Mouse (Mus musculus) neural tube, embryonic 15.5 days (tissue): ENCODE measurements around the gene Saysd1. TPM values are rescaled to one million over a fixed set of nuclear protein-coding genes. Genes with fewer than 3 reads are reported as not detected.

Experiments used
- ATAC-seq: fragments of 200-750 bp; cut with Nextera tagmentation; 2 replicates; pipeline ENCODE4 v1.8.0; 2017; ENCODE audit warnings: mild to moderate bottlenecking, moderate TSS enrichment, moderate library complexity; ENCODE audit not compliant: low FRiP score
- H3K27ac ChIP-seq: fragments of 300-500 bp; sonication (generic); replicated peaks from 2 replicates; pipeline ENCODE4 v1.5.1; 2015; ENCODE audit warnings: mild to moderate bottlenecking, inconsistent platforms
- H3K27me3 ChIP-seq: fragments of 300-500 bp; sonication (generic); replicated peaks from 2 replicates; pipeline ENCODE4 v1.6.1; 2015; ENCODE audit warnings: inconsistent platforms
- H3K36me3 ChIP-seq: fragments of 300-500 bp; sonication (generic); 2 replicates; pipeline ENCODE4 v1.6.1; 2015; ENCODE audit warnings: inconsistent platforms
- H3K4me1 ChIP-seq: fragments of 300-500 bp; sonication (generic); 2 replicates; pipeline ENCODE4 v1.6.1; 2015; ENCODE audit warnings: inconsistent platforms
- H3K4me2 ChIP-seq: fragments of 300-500 bp; sonication (generic); 2 replicates; pipeline ENCODE4 v1.6.1; 2015; ENCODE audit warnings: inconsistent platforms, mild to moderate bottlenecking, moderate library complexity
- H3K4me3 ChIP-seq: fragments of 300-500 bp; sonication (generic); replicated peaks from 2 replicates; pipeline ENCODE4 v1.5.1; 2015; ENCODE audit warnings: mild to moderate bottlenecking, inconsistent platforms
- H3K9ac ChIP-seq: fragments of 300-500 bp; sonication (generic); replicated peaks from 2 replicates; pipeline ENCODE4 v1.6.1; 2015; ENCODE audit warnings: mild to moderate bottlenecking, inconsistent platforms
- H3K9me3 ChIP-seq: fragments of 300-500 bp; sonication (generic); replicated peaks from 2 replicates; pipeline ENCODE4 v1.6.1; 2016; ENCODE audit warnings: inconsistent platforms
- WGBS: fragments of 180-500 bp; shearing (Covaris S2); methylation state at CpG from one replicate; pipeline ENCODE4 v1.1.7; 2015; ENCODE audit warnings: mixed read lengths; 5-methylcytosine and 5-hydroxymethylcytosine counted together
- polyA plus RNA-seq: library from polyadenylated mRNA; unstranded; fragments of >200 nt; fragmentation: Nextera tagmentation; extraction: Ambion mirVana; gene quantifications from 2 replicates; pipeline ENCODE4 v1.2.1, GENCODE M21; 2015

Saysd1 gene
- polyA plus RNA-seq, 1 experiment from 2014 or later: 11.9 TPM

DNA sequence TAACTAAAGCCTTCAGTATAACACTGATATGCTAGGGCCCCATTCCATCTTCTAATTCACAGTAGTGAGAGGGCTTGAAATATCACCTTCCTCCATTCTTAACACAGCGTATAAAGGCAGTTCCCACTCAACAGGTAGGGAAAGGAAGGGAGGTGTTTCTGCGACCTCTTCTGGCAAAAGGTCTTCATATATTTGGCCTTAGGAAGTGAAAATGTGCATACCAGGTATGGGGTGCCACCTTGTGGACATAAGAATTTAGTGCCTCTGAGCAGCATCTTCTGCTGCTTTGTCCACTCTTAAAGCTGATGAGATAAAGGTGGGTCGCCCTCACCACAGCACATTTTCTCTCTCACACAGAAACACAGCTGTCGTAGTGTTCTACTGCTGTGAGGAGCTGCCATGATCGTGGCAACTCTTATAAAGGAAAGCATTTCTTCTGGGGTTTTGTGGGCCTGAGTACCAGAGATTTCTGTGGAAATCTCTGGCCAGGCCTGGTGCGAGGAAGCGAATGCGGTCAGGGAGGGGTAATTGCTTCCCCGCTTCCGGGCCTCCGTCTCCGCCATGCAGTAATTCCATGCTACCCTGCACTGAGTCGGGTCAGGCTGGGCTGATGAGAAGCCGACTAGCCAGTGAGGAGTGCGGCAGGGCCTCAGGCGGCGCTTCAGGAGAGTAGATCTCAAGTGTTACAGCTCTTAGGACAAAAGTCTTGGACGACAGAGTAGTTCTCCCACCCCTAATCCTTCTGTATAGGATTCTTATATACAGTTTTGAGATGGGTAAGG lies 70.8 kb downstream of the Saysd1 start:
- 0 out of 2 replicates have a peak overlapping the region, but pooled peaks have one; percentile 2 for H3K9ac ChIP-seq
- WGBS: 41% methylated on average over 18 of the region's 18 CpGs
- no peaks in the 10 kb centered on the region for H3K9me3 ChIP-seq
- H3K4me2 ChIP-seq: no peak overlapping the region
- H3K4me3 ChIP-seq: no peak overlapping the region
- peak; percentile 84 for ATAC-seq
- H3K4me1 ChIP-seq: peaks cover 7% of the 10 kb centered on the region; the same call in 1 of the 2 replicates
- no peaks in the 10 kb centered on the region for H3K27me3 ChIP-seq
- H3K36me3 ChIP-seq: no peaks in the 10 kb centered on the region
- H3K27ac ChIP-seq: no peak overlapping the region

DNA sequence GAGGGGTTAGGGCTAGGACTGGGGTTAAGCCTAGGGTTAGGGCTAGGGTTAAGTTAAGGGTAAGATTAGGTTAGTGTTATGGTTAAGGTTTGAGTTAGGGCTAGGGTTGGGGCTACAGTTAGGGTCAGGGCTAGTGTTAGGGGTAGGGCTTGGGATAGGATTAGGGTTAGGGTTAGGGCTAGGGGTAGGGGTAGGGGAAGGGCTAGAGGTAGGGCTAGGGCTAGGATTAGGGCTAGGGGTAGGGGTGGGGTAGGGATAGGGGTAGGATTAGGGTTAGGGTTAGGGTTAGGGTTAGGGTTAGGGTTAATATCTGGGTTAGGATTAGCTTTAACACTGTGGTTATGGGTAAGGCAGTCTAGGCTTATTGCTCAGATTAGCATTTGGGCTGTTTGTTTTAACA lies 73.6 kb downstream of the Saysd1 start:
- H3K4me1 ChIP-seq: peaks cover 7% of the 10 kb centered on the region; the same call in 1 of the 2 replicates
- no peak overlapping the region for H3K4me3 ChIP-seq
- no peak overlapping the region for H3K27ac ChIP-seq
- no peaks in the 10 kb centered on the region for H3K36me3 ChIP-seq
- ATAC-seq: no peak
- no peak overlapping the region for H3K9ac ChIP-seq
- H3K4me2 ChIP-seq: no peak overlapping the region
- no peaks in the 10 kb centered on the region for H3K27me3 ChIP-seq
- no peaks in the 10 kb centered on the region for H3K9me3 ChIP-seq

DNA sequence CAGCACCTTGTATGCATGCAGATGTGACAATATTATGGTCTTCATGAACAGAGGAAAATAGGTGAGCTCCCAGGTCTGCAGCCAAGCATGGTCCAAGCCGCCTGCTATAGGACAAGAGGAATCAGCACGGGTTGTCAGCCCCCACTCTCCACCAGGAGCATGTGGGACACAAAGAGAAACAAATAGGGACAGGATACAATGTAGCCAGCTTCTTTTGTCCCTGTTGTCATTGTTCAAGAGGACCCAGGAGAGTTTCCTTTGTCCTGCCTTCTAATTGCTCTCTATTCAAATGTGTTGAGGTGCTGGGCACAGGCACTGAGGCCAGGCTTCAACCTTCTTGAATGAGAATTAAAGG lies 89.9 kb downstream of the Saysd1 start:
- Histone ChIP-seq H3K9ac (no peak overlapping the region), H3K27me3 (no peaks in the 10 kb centered on the region), H3K9me3 (no peaks in the 10 kb centered on the region), H3K36me3 (no peaks in the 10 kb centered on the region), H3K4me2 (no peak overlapping the region), H3K4me1 (peaks cover 10% of the 10 kb centered on the region), H3K4me3 (no peak overlapping the region), H3K27ac (peak overlapping the region; percentile 73)
- ATAC-seq: peak; percentile 69
- WGBS: 10% methylated on average over 2 of the region's 2 CpGs

DNA sequence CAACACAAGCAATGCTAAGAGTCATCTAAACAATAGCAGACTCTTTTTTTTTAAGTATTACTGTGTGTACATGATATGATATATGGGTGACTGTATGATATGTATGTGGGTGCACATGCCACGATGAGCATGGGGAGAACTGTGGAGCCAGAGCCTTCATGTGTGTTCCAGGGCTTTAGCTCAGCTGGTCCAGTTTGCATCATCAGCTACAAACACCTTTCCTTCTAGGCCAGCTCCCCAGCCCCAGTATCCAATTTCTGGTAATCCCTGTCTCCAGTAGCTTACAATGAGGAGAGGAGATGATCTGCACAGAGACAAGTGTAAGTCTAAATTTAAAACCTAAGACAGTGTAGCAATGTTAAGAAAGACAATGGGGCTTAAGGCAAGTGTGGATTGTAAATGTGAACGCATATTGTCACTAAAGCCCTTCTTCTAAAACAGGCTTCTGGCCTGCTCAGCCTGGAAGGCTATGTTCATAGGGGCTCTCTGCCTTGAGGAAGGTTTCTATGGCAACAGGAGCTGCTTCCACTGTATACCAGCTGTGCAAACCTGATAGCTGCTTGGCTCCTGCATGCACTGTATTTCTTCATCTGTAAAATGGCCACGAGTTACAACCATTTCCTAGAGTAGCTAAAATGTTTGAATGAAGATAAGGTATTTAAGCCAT lies 90.4 kb downstream of the Saysd1 start:
- ATAC-seq: peak; percentile 97
- Histone ChIP-seq H3K4me1 (peaks cover 10% of the 10 kb centered on the region), H3K4me2 (no peak overlapping the region), H3K36me3 (no peaks in the 10 kb centered on the region), H3K9ac (no peak overlapping the region), H3K4me3 (no peak overlapping the region), H3K27me3 (no peaks in the 10 kb centered on the region), H3K27ac (peak overlapping the region; percentile 73), H3K9me3 (no peaks in the 10 kb centered on the region)
- 36% methylated on average over 3 of the region's 3 CpGs for WGBS

DNA sequence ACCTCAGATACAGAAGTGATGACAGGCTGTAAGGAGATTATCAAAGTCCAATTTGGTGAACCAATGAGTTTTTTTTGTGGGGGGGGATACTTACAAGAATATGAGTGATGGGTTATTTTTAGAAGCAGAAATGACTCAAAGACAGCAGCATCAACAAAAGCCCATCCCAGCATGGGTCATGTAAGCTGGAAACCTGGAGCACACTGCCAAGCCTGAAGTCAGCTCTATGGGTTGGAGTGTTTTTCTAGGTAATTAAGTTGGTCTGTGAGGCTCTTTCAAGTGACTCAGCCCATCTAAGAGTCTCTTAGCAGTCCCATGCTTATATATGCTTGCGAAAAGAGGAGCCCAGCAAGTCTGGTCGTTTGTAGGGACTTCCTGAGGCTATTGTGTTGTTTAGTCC lies 91.0 kb downstream of the Saysd1 start:
- no peak overlapping the region for H3K4me2 ChIP-seq
- H3K27me3 ChIP-seq: no peaks in the 10 kb centered on the region
- H3K9me3 ChIP-seq: no peaks in the 10 kb centered on the region
- peaks cover 10% of the 10 kb centered on the region for H3K4me1 ChIP-seq
- H3K27ac ChIP-seq: peak overlapping the region; percentile 73
- H3K9ac ChIP-seq: no peak overlapping the region
- no peak overlapping the region for H3K4me3 ChIP-seq
- WGBS: 43% methylated on average over 2 of the region's 2 CpGs
- ATAC-seq: no peak
- H3K36me3 ChIP-seq: no peaks in the 10 kb centered on the region

DNA sequence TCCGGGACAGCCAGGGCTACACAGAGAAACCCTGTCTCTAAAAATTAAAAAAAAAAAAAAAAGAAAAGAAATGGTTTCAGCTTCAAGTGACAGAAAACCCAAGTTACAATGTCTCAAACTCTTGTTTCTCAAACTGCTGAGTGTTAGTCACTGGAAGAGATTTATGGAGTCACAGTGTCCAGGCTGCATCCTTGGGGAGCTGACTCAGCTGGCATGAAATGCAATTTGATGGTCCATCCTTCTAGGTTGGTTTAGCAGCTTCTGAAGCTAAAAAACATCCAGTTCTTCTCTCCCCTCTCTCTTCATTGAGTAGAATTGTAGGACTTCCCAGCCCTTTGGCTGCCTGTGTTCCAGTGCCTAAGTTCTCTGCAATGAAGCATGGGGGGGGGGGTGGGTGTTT lies 94.3 kb downstream of the Saysd1 start:
- Histone ChIP-seq H3K9me3 (no peaks in the 10 kb centered on the region), H3K4me1 (peaks cover 10% of the 10 kb centered on the region), H3K4me2 (no peak overlapping the region), H3K27me3 (no peaks in the 10 kb centered on the region), H3K4me3 (no peak overlapping the region), H3K27ac (no peak overlapping the region), H3K9ac (no peak overlapping the region), H3K36me3 (no peaks in the 10 kb centered on the region)
- 100% methylated on average over 1 of the region's 1 CpGs for WGBS
- ATAC-seq: no peak

DNA sequence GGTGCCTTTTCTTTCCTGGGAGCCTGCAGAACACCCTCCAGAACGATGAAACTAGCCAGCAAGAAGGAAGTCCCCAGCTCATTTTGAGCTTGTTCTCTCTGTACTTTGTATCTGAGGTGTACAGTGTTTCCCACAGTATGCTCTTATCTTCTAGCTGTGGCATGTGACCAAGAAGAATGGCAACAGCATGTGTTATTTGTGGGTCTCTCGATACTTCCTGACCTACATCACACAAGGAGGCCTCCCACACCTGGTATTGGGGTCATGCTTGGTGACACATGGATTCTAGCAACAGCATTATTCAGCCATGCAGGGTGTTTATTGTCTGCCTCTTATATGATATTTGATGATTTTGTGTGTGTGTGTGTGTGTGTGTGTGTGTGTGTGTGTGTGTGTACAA lies 96.5 kb downstream of the Saysd1 start:
- Histone ChIP-seq H3K4me2 (no peak overlapping the region), H3K4me3 (no peak overlapping the region), H3K9me3 (no peaks in the 10 kb centered on the region), H3K36me3 (no peaks in the 10 kb centered on the region), H3K27ac (no peak overlapping the region), H3K27me3 (no peaks in the 10 kb centered on the region), H3K9ac (no peak overlapping the region), H3K4me1 (no peaks in the 10 kb centered on the region)
- WGBS: 83% methylated on average over 2 of the region's 2 CpGs
- no peak for ATAC-seq

DNA sequence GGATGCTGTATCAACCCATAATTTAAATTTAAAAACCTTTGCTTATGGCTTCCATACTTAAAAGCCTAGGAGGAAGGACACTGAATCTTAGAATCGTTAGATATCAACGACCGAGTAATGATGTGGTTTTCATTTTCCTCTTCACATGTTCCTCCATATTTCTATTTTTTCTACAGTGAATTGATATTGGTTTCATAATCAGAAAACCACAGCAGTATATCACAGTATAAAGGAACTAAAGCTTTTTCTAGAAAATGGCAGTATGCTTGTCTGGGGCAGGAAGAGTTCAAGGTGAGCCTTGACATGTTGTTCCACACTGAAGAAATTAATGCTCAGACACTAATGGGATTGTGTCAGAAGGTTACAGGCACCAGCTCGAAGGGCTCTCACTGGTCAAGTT lies 97.4 kb downstream of the Saysd1 start:
- Histone ChIP-seq H3K9me3 (no peaks in the 10 kb centered on the region), H3K4me1 (no peaks in the 10 kb centered on the region), H3K27ac (no peak overlapping the region), H3K4me3 (no peak overlapping the region), H3K27me3 (no peaks in the 10 kb centered on the region), H3K36me3 (no peaks in the 10 kb centered on the region), H3K4me2 (no peak overlapping the region), H3K9ac (no peak overlapping the region)
- no peak for ATAC-seq
- WGBS: 88% methylated on average over 4 of the region's 4 CpGs

DNA sequence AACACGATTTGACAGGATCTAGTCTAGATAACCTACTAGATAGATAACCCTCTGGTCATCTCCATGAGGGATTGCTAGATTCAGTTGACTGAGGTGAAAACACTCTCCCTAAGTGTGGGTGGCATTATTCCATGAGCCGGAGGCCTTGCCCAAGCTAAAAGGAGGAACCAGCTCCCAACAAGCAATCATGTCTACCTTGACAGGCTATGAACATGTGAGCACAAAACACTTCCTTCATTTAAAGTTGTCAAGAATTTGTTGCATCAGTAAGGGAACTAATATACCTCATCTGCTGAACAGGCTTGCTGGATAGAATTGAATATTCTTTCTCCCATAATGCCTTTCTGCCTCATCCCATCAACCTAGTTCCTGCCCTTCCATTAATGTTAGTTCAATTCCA lies 98.5 kb downstream of the Saysd1 start:
- Histone ChIP-seq H3K4me3 (no peak overlapping the region), H3K4me2 (no peak overlapping the region), H3K9me3 (no peaks in the 10 kb centered on the region), H3K27me3 (no peaks in the 10 kb centered on the region), H3K4me1 (peaks cover 2% of the 10 kb centered on the region; the same call in 1 of the 2 replicates), H3K27ac (no peak overlapping the region), H3K36me3 (no peaks in the 10 kb centered on the region), H3K9ac (no peak overlapping the region)
- WGBS: 98% methylated on average over 2 of the region's 2 CpGs
- ATAC-seq: no peak

DNA sequence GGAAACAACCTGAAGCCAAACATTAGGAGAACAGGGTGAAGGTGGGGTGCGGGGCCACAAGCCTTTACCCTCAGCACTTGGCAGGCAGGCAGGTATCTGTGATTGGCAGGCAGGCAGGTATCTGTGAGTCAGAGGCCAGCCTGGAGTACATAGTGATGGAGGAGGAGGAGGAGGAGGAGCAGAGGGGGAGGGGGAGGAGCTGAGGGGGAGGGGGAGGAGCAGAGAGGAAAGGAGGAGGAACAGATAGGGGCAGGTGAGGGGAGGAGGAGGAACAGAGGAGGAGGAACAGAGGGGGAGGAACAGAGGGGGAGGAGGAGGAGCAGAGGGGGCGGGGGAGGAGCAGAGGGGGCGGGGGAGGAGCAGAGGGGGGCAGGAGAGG lies 105.6 kb downstream of the Saysd1 start:
- no peaks in the 10 kb centered on the region for H3K36me3 ChIP-seq
- no peaks in the 10 kb centered on the region for H3K9me3 ChIP-seq
- H3K4me3 ChIP-seq: no peak overlapping the region
- H3K4me1 ChIP-seq: peaks cover 4% of the 10 kb centered on the region; the same call in 1 of the 2 replicates
- no peak overlapping the region for H3K4me2 ChIP-seq
- H3K9ac ChIP-seq: no peak overlapping the region
- no peaks in the 10 kb centered on the region for H3K27me3 ChIP-seq
- no peak overlapping the region for H3K27ac ChIP-seq
- 73% methylated on average over 1 of the region's 3 CpGs for WGBS
- ATAC-seq: no peak

DNA sequence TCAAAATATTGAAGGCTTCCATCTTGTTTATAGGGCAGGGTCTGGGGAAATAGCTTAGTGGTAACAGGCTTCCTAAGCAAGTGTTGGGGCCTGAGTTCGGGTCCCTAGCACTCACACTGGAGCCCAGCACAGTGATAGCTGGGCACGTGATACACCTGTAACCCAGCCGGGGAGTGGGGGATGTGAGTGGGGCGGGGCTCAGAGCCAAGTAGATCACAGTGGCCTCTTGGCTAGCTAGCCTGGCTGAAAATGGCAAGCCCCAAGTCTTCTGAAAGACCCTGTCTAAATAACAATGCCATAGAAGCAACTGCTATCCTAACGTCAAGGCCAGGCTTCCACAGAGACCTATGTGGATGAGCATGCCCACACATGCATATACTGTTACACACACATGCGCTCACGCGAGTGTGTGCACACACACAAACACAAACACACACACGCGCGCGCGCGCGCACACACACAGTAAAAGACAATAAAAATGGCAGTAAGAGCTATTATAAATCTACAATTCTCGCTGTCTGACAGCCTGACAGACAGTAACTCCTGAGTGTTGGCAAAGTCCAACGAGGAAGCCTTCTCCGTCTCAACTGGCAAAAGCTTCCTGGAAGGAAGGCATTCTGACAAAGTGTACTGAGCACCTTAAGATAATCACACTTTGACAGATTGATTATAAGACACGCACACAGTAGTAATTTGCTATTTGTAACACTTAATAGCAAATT lies 106.2 kb downstream of the Saysd1 start:
- no peak overlapping the region for H3K4me3 ChIP-seq
- peaks cover 4% of the 10 kb centered on the region; the same call in 1 of the 2 replicates for H3K4me1 ChIP-seq
- H3K4me2 ChIP-seq: no peak overlapping the region
- no peaks in the 10 kb centered on the region for H3K27me3 ChIP-seq
- WGBS: 78% methylated on average over 19 of the region's 19 CpGs
- no peak overlapping the region for H3K27ac ChIP-seq
- no peak for ATAC-seq
- no peaks in the 10 kb centered on the region for H3K9me3 ChIP-seq
- no peak overlapping the region for H3K9ac ChIP-seq
- no peaks in the 10 kb centered on the region for H3K36me3 ChIP-seq

DNA sequence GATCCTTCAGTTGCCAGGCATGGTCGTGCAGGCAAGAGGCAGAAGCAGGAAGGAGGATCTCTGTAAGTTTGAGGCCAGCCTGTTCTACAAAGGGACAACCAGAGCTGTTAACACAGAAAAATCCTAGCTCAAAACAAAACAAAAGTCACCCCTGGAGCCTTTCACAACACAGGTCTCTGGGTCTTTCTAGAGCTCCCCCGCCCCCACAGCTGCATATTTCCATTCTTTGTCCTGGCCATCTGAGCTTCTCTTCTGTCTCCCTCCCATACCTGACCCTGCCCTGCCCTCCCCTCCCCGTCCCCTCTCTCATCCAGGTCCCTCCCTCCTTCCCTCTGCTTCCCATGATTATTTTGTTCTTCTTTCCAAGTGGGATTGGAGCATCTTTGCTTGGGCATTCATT lies 108.7 kb downstream of the Saysd1 start:
- 26% methylated on average over 3 of the region's 3 CpGs for WGBS
- Histone ChIP-seq H3K9ac (no peak overlapping the region), H3K4me2 (no peak overlapping the region), H3K4me3 (no peak overlapping the region), H3K27ac (no peak overlapping the region), H3K36me3 (no peaks in the 10 kb centered on the region), H3K9me3 (no peaks in the 10 kb centered on the region), H3K27me3 (no peaks in the 10 kb centered on the region), H3K4me1 (peaks cover under 1% of the 10 kb centered on the region; the same call in 1 of the 2 replicates)
- no peak for ATAC-seq
